Mouse (Mus musculus) forebrain, embryonic 16.5 days (tissue): ENCODE data around the gene Parp14. TPM values are rescaled to one million over a fixed set of nuclear protein-coding genes. Genes with fewer than 3 reads are reported as not detected.

Experiments
- ATAC-seq: fragments of 200-750 bp; cut with Nextera tagmentation; 2 replicates; pipeline ENCODE4 v1.8.0; 2017; ENCODE audit warnings: mild to moderate bottlenecking, moderate library complexity
- H3K27ac ChIP-seq: fragments of 300-500 bp; sonication (generic); 2 replicates; pipeline ENCODE4 v1.5.1; 2014; ENCODE audit warnings: low read length, control low read depth
- H3K27me3 ChIP-seq: fragments of 300-500 bp; sonication (generic); replicated peaks from 2 replicates; pipeline ENCODE4 v1.6.1; 2014; ENCODE audit warnings: low read length; ENCODE audit not compliant: control insufficient read depth, insufficient read depth
- H3K36me3 ChIP-seq: fragments of 300-500 bp; sonication (generic); 2 replicates; pipeline ENCODE4 v1.6.1; 2014; ENCODE audit not compliant: control insufficient read depth, insufficient read depth
- H3K4me1 ChIP-seq: fragments of 300-500 bp; sonication (generic); replicated peaks from 2 replicates; pipeline ENCODE4 v1.6.1; 2014; ENCODE audit warnings: low read length; ENCODE audit not compliant: control insufficient read depth, insufficient read depth
- H3K4me2 ChIP-seq: fragments of 300-500 bp; sonication (generic); 2 replicates; pipeline ENCODE4 v1.6.1; 2014; ENCODE audit warnings: mild to moderate bottlenecking, low read length, control low read depth
- H3K4me3 ChIP-seq: fragments of 300-500 bp; sonication (generic); replicated peaks from 2 replicates; pipeline ENCODE4 v1.5.1; 2014; ENCODE audit warnings: mild to moderate bottlenecking, low read length, control low read depth
- H3K9ac ChIP-seq: fragments of 300-500 bp; sonication (generic); replicated peaks from 2 replicates; pipeline ENCODE4 v1.6.1; 2014; ENCODE audit warnings: low read depth, low read length, control low read depth
- H3K9me3 ChIP-seq: fragments of 300-500 bp; sonication (generic); 2 replicates; pipeline ENCODE4 v1.6.1; 2016; ENCODE audit warnings: low read length; ENCODE audit not compliant: control insufficient read depth
- WGBS: fragments of 180-500 bp; shearing (Covaris S2); extraction: QIAGEN DNeasy Blood & Tissue Kit; methylation state at CpG from one replicate; pipeline ENCODE4 v1.1.7; 2014; 5-methylcytosine and 5-hydroxymethylcytosine counted together
- polyA plus RNA-seq: library from polyadenylated mRNA; unstranded; fragments of >200 nt; fragmentation: Nextera tagmentation; extraction: Ambion mirVana; gene quantifications from 2 replicates; pipeline ENCODE4 v1.2.1, GENCODE M21; 2015

The Parp14 gene
- polyA plus RNA-seq, 1 experiment from 2014 or later, result 0.13 TPM

DNA sequence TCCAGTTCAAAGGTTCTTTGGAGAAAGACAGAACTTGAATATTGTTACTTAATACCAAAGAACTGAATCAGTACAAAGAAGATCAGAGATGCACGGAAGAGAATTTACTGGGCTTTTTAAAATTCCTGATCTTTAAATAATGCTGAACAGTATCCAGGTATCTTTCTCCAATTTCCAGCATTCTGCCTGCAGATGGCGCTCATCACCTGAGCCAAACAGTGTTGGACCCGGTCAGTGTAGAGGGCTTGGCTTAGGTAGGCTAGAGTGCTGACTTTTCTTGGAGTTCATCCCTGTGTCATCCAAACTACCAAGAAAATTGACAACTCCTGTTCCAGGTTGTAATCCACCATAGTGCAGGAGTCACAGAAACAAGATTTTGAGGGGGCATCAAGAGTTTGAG lies 3.1 kb upstream of the Parp14 start:
- Histone ChIP-seq H3K27me3 (peaks cover 6% of the 10 kb centered on the region; the same call in 1 of the 2 replicates), H3K9ac (no peak overlapping the region), H3K4me2 (no peak overlapping the region), H3K36me3 (no peaks in the 10 kb centered on the region), H3K9me3 (no peaks in the 10 kb centered on the region), H3K4me1 (peaks cover 9% of the 10 kb centered on the region; the same call in 1 of the 2 replicates), H3K27ac (no peak overlapping the region), H3K4me3 (no peak overlapping the region)
- WGBS, result 27% methylated on average over 3 of the region's 3 CpGs
- no peak for ATAC-seq

DNA sequence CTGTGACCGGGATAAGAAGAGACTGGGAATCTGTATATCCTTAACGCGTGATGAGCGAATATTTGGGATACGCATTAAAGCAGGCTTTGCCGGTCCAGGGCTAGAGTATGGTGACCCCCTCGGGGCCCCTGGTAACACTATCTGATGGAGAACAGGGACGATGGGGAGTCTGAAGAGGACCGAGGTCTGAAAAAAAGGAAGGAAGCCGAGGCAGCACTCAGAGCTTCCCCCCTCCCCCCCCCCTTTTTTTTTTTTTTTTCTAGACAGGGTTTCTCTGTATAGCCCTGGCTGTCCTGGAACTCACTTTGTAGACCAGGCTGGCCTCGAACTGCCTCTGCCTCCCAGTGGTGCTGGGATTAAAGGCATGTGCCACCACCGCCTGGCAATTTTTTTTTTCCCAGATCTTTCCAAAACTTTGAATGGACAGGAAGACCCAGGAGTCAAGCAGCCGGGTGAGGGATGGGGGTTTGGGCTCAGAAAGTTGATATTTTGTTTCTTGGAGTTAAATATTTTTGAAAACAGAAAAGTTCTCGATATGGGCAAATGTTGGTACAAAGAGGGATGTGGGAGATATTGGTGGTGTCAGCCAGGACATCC lies 1.2 kb upstream of the Parp14 start:
- no peak overlapping the region for H3K9ac ChIP-seq
- WGBS, result 44% methylated on average over 14 of the region's 14 CpGs
- H3K4me2 ChIP-seq, result no peak overlapping the region

DNA sequence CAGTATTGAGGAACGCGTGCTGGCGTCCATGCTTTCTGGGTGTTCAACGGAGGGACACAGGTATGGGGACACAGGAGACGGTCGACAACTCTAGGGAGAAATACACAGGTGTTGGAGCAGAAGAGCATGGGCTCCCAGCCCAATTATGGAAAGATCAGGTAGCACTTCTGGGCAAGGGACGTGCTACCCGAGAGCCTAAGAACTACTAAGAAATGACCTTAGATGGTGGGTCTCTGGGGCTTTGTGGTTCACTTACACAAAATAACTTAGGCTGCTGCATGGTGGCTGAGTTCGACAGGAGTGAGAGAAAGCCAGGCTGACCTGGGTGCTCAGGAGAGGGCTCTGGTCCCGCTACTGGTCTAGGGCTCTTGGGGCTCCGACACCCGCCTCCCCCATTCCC lies 554 bp upstream of the Parp14 start:
- no peak overlapping the region for H3K9ac ChIP-seq
- no peak for ATAC-seq
- no peak overlapping the region for H3K4me3 ChIP-seq

More for the DNA sequence above, 1.2 kb upstream of the Parp14 start:
- no peaks in the 10 kb centered on the region for H3K36me3 ChIP-seq
- no peak overlapping the region for H3K27ac ChIP-seq
- H3K4me1 ChIP-seq, result peaks cover 9% of the 10 kb centered on the region; the same call in 1 of the 2 replicates
- no peak for ATAC-seq
- no peak overlapping the region for H3K4me3 ChIP-seq
- no peaks in the 10 kb centered on the region for H3K9me3 ChIP-seq
- H3K27me3 ChIP-seq, result peaks cover 6% of the 10 kb centered on the region; the same call in 1 of the 2 replicates

DNA sequence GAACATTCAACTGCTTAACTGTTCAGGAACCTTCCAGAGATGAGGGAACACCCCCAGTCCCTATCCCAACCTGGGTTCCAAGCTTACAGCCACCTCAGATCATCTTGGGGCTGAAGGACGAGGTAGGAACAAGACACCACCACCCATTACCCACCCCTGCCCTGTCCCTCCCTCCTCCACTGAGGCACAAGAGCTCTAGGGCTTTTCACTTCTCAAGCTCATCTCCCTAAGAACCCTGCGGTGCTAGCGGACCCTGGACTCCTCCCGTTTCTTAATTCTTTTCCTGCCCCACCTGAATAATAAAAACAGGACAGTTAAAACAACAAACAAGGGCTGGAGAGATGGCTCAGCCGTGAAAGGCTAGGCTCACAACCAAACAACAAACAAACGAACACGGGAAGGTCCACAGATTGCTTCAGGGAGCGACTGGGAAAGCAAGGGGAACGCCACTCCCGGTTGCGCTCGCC lies 730 bp downstream of the Parp14 start:
- Histone ChIP-seq H3K27me3 (peaks cover 6% of the 10 kb centered on the region; the same call in 1 of the 2 replicates), H3K4me3 (peak overlapping the region; percentile 54), H3K4me2 (peak overlapping the region; percentile 98), H3K4me1 (peaks cover 9% of the 10 kb centered on the region; the same call in 1 of the 2 replicates), H3K9me3 (no peaks in the 10 kb centered on the region), H3K36me3 (no peaks in the 10 kb centered on the region), H3K27ac (no peak overlapping the region), H3K9ac (peak overlapping the region; percentile 67)
- ATAC-seq, result no peak
- 1% methylated on average over 12 of the region's 12 CpGs for WGBS

More for the DNA sequence above, 554 bp upstream of the Parp14 start:
- H3K27me3 ChIP-seq, result peaks cover 6% of the 10 kb centered on the region; the same call in 1 of the 2 replicates
- H3K4me2 ChIP-seq, result peak overlapping the region; percentile 98; the same call in 1 of the 2 replicates
- no peaks in the 10 kb centered on the region for H3K9me3 ChIP-seq
- H3K36me3 ChIP-seq, result no peaks in the 10 kb centered on the region
- peaks cover 9% of the 10 kb centered on the region; the same call in 1 of the 2 replicates for H3K4me1 ChIP-seq
- H3K27ac ChIP-seq, result no peak overlapping the region
- WGBS, result 27% methylated on average over 12 of the region's 12 CpGs

DNA sequence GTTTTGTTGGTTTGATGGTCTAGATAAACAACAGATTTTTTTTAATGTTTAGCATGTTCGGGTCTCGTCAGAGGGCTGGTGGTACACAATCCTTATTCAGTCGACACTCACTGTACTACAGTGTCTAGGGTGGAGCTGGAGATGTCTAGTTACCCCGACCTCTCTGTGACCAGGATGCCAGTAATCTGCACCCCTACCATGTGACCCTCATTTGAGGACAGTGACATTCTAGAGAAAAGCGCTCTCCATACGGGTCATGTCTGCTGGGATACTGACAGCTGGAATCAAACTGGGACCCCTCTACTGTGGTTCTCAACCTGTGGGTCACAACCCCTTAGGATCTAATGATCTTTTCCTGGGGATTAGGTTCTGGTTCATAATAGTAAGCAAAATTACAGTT lies 1.7 kb downstream of the Parp14 start:
- H3K9me3 ChIP-seq, result no peaks in the 10 kb centered on the region
- peaks cover 6% of the 10 kb centered on the region; the same call in 1 of the 2 replicates for H3K27me3 ChIP-seq
- 80% methylated on average over 6 of the region's 6 CpGs for WGBS
- H3K4me2 ChIP-seq, result no peak overlapping the region
- no peak overlapping the region for H3K9ac ChIP-seq
- H3K36me3 ChIP-seq, result no peaks in the 10 kb centered on the region
- ATAC-seq, result no peak
- no peak overlapping the region for H3K27ac ChIP-seq
- H3K4me1 ChIP-seq, result peaks cover 9% of the 10 kb centered on the region; the same call in 1 of the 2 replicates
- no peak overlapping the region for H3K4me3 ChIP-seq

DNA sequence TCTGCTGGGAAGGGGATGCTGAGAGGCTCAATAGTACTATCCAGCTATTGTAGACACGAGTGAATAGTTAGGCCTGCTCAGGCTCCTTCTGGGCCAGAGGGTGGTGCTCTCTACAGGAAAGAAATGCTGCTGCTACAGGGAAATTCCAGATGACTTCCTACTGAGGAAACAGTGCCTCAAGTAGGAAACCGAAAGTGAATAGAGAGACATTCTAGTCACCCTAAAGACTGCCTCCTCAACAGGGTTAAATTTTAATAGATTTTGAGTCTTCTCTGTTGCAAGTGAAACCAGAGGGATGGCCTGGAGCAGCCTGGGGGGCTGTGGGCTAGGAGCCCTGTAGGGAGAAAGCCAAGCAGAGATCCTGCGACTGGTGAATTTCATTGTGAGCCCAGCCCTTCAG lies 2.2 kb downstream of the Parp14 start:
- peaks cover 9% of the 10 kb centered on the region; the same call in 1 of the 2 replicates for H3K4me1 ChIP-seq
- H3K27ac ChIP-seq, result no peak overlapping the region
- H3K27me3 ChIP-seq, result peaks cover 6% of the 10 kb centered on the region; the same call in 1 of the 2 replicates
- no peak overlapping the region for H3K9ac ChIP-seq
- H3K36me3 ChIP-seq, result no peaks in the 10 kb centered on the region
- H3K4me3 ChIP-seq, result no peak overlapping the region
- 33% methylated on average over 3 of the region's 3 CpGs for WGBS
- no peaks in the 10 kb centered on the region for H3K9me3 ChIP-seq
- no peak for ATAC-seq
- H3K4me2 ChIP-seq, result no peak overlapping the region

DNA sequence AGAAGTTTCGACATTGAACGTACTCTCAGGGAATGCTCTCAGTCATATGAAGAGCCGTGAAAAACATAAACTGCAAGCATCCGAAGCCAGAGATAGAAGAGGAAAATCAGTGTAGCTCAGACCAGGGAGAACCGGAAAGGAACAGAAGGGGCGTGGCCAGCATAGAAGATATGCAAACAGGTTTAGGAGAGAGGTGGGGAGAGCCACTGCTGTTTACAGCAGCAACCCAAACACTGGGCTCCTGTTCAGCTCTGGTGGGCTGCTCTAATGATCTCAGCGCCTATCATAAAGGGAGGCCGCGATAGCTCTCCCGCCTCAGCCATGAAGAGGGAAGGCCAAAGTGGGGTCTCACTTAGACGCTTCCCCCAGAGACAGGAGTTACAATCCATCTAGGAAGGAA lies 3.6 kb downstream of the Parp14 start:
- ATAC-seq, result no peak
- WGBS, result 80% methylated on average over 11 of the region's 11 CpGs
- peaks cover 9% of the 10 kb centered on the region; the same call in 1 of the 2 replicates for H3K4me1 ChIP-seq
- H3K36me3 ChIP-seq, result no peaks in the 10 kb centered on the region
- H3K9me3 ChIP-seq, result no peaks in the 10 kb centered on the region
- H3K27ac ChIP-seq, result no peak overlapping the region
- peaks cover 4% of the 10 kb centered on the region; the same call in 1 of the 2 replicates for H3K27me3 ChIP-seq
- H3K9ac ChIP-seq, result no peak overlapping the region
- no peak overlapping the region for H3K4me2 ChIP-seq
- no peak overlapping the region for H3K4me3 ChIP-seq

DNA sequence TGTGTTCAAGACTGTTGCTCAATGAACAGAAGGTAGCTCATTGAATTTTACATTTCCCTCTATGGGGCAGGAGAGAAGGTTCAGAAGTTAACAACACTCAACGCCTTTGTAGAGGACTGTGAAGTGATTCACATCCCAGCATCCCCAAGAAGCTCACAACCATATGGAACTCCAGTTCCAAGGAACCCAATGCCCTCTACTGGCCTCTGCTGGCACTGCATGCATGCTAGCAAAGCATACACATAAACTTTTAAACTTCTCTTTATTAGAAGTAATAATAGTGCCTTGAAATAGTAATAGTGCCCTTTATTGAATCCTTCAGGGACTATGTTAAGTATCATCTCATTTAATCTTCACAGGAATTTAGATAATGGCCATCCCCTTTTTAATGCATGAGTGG lies 9.3 kb downstream of the Parp14 start:
- no peaks in the 10 kb centered on the region for H3K9me3 ChIP-seq
- 100% methylated on average over 1 of the region's 1 CpGs for WGBS
- H3K9ac ChIP-seq, result no peak overlapping the region
- no peaks in the 10 kb centered on the region for H3K4me1 ChIP-seq
- H3K36me3 ChIP-seq, result no peaks in the 10 kb centered on the region
- H3K4me3 ChIP-seq, result no peak overlapping the region
- ATAC-seq, result no peak
- H3K27me3 ChIP-seq, result no peaks in the 10 kb centered on the region
- no peak overlapping the region for H3K27ac ChIP-seq
- H3K4me2 ChIP-seq, result no peak overlapping the region

DNA sequence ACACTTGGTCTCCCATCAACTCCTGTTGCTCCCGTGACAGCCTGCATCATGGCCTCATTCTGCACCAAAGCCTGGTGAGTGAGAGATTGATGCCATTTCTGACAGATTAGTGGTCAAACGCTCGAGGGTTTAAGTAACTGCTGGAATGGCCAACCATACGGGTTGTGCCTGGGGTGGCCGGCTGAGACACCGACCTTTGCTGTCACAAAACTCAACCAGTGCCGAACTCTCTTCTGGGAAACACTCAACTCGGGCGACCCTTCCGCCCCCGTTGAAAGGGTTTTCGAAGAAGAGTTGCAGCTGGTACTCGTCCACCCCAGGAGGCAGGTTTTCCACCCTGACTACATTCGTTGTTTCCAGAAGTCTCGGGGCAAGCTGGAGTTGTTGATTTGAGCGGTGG lies 11.1 kb downstream of the Parp14 start:
- no peaks in the 10 kb centered on the region for H3K4me1 ChIP-seq
- no peaks in the 10 kb centered on the region for H3K9me3 ChIP-seq
- no peak overlapping the region for H3K27ac ChIP-seq
- H3K36me3 ChIP-seq, result no peaks in the 10 kb centered on the region
- ATAC-seq, result no peak
- H3K27me3 ChIP-seq, result no peaks in the 10 kb centered on the region
- no peak overlapping the region for H3K4me3 ChIP-seq
- H3K4me2 ChIP-seq, result no peak overlapping the region
- H3K9ac ChIP-seq, result no peak overlapping the region
- WGBS, result 92% methylated on average over 16 of the region's 16 CpGs
